Mouse (Mus musculus): Measurements from ENCODE around the gene Syt16. TPM values are rescaled to one million over a fixed set of nuclear protein-coding genes. Genes with fewer than 3 reads are reported as not detected.

Syt16 gene
- polyA plus RNA-seq, 1 experiment from 2014 or later, result 0.04 TPM

DNA sequence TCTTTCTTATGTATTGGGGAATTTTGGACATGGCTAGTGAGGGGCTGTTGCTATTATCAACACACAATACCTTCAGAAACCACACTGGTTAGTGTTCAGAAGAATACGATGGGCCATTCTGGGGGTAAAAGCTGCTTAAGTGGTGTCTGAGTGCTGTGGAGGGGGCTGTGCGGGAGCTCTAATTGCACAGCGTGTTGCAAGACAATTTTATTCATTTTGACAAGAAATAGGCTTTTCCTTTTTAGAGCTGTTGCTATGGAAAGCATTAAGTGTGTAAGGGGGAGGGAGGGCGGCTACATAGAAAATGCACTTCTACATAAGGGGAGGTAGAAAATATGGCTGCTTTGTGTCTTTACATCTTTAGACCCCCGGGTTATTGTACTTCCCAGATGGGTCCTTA, 25.8 kb downstream of the Syt16 start:
- Histone ChIP-seq H3K27me3 (replicated peaks; ENCODE audit: insufficient read depth, low read length) (no peaks in the 10 kb centered on the region), H3K4me2 (replicated peaks; ENCODE audit: low read depth, low read length) (no peak overlapping the region), H3K36me3 (ENCODE audit: insufficient read depth, low read length) (no peaks in the 10 kb centered on the region), H3K4me3 (ENCODE audit: low read depth, low read length) (no peak overlapping the region), H3K27ac (ENCODE audit: low read length) (no peak overlapping the region), H3K9me3 (ENCODE audit: low read length) (no peaks in the 10 kb centered on the region), H3K4me1 (ENCODE audit: insufficient read depth, low read depth, low read length) (no peaks in the 10 kb centered on the region), H3K9ac (replicated peaks; ENCODE audit: low read depth) (no peak overlapping the region)
- DNase-seq (ENCODE audit: low spot score) (no peak), ATAC-seq (no peak)
- WGBS, result 72% methylated on average over 5 of the region's 5 CpGs
- TF ChIP-seq CTCF (IDR thresholded peaks at IDR 0.05), result no peak
- TF ChIP-seq EP300 (IDR thresholded peaks at IDR 0.05), result no peak

DNA sequence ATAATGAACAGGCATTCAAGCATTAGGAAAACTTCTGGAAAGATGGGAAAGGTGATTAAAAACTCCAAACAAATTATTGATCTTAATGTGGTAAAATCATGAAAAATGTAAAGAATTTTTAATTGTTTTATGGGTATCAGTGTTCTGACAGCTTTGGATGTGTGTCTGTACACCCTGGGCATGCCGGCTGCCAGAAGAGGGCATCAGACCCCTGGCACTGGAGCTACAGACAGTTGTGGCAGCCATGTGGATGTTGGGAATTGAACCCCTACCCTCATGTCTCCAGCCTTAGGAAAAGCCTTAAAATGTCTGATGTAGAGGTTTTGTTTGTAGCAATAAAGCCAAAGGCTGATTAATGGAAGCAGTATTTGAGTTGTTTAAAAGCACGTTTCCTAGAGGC, 27.5 kb downstream of the Syt16 start:
- Histone ChIP-seq H3K9me3 (ENCODE audit: low read length) (no peaks in the 10 kb centered on the region), H3K4me2 (replicated peaks; ENCODE audit: low read depth, low read length) (no peak overlapping the region), H3K27ac (ENCODE audit: low read length) (no peak overlapping the region), H3K36me3 (ENCODE audit: insufficient read depth, low read length) (no peaks in the 10 kb centered on the region), H3K27me3 (replicated peaks; ENCODE audit: insufficient read depth, low read length) (no peaks in the 10 kb centered on the region), H3K4me1 (ENCODE audit: insufficient read depth, low read depth, low read length) (no peaks in the 10 kb centered on the region), H3K4me3 (ENCODE audit: low read depth, low read length) (no peak overlapping the region), H3K9ac (replicated peaks; ENCODE audit: low read depth) (no peak overlapping the region)
- WGBS, result 86% methylated on average over 2 of the region's 2 CpGs
- ATAC-seq (no peak), DNase-seq (ENCODE audit: low spot score) (no peak)
- TF ChIP-seq CTCF (IDR thresholded peaks at IDR 0.05) (no peak; the same call in 1 of the 2 replicates), EP300 (IDR thresholded peaks at IDR 0.05) (no peak)

DNA sequence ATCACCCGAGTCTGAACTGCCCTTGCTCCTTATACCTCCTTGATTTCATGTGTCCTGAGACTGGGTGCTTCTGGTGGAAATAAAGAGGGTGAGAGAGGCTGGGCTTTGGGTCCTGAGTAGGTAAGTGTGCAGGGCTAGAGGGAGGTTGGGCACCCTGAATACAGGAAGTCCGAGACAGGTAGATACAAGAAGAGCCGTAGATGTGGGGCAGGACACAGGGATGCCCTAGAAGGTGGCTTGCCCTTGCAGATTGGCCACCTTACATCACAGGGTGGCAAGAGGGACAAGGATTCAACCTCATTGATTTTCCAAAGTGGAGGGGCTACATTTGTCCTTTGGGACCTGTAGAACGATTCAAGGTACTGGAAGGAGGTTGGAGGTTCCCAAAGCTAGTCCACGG, 45.8 kb downstream of the Syt16 start:
- Histone ChIP-seq H3K27me3 (replicated peaks; ENCODE audit: insufficient read depth, low read length) (no peaks in the 10 kb centered on the region), H3K4me3 (ENCODE audit: low read depth, low read length) (no peak overlapping the region), H3K9me3 (ENCODE audit: low read length) (no peaks in the 10 kb centered on the region), H3K4me1 (ENCODE audit: insufficient read depth, low read depth, low read length) (no peaks in the 10 kb centered on the region), H3K9ac (replicated peaks; ENCODE audit: low read depth) (no peak overlapping the region), H3K27ac (ENCODE audit: low read length) (no peak overlapping the region), H3K36me3 (ENCODE audit: insufficient read depth, low read length) (no peaks in the 10 kb centered on the region), H3K4me2 (replicated peaks; ENCODE audit: low read depth, low read length) (no peak overlapping the region)
- no peak for ATAC-seq
- 87% methylated on average over 5 of the region's 5 CpGs for WGBS
- TF ChIP-seq CTCF (IDR thresholded peaks at IDR 0.05) (no peak), EP300 (IDR thresholded peaks at IDR 0.05) (no peak)
- DNase-seq (ENCODE audit: low spot score), result no peak

DNA sequence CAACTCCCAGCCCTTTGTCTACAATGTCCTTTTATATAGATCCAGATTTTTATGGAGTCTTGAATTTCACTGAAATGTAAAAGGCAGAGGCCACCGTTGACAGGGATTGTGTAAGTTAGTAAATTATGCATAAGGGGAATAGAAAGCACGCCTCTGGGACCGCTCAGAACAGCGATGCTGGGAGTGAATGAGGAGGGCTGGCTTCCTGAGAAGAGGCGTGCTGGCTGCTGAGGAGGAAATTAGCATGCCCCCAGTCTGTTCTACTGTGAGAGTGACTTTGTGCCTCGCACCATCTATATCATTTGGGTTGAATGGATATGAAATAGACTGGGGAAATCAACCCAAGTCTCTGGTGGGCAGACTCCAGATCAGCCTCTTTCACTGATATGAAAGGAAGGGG, 46.3 kb downstream of the Syt16 start:
- Histone ChIP-seq H3K4me3 (ENCODE audit: low read depth, low read length) (no peak overlapping the region), H3K36me3 (ENCODE audit: insufficient read depth, low read length) (no peaks in the 10 kb centered on the region), H3K4me2 (replicated peaks; ENCODE audit: low read depth, low read length) (no peak overlapping the region), H3K9me3 (ENCODE audit: low read length) (no peaks in the 10 kb centered on the region), H3K4me1 (ENCODE audit: insufficient read depth, low read depth, low read length) (no peaks in the 10 kb centered on the region), H3K27me3 (replicated peaks; ENCODE audit: insufficient read depth, low read length) (no peaks in the 10 kb centered on the region), H3K27ac (ENCODE audit: low read length) (no peak overlapping the region), H3K9ac (replicated peaks; ENCODE audit: low read depth) (no peak overlapping the region)
- ATAC-seq, result no peak
- TF ChIP-seq CTCF (IDR thresholded peaks at IDR 0.05) (no peak), EP300 (IDR thresholded peaks at IDR 0.05) (no peak)
- 62% methylated on average over 6 of the region's 6 CpGs for WGBS
- DNase-seq (ENCODE audit: low spot score), result no peak

DNA sequence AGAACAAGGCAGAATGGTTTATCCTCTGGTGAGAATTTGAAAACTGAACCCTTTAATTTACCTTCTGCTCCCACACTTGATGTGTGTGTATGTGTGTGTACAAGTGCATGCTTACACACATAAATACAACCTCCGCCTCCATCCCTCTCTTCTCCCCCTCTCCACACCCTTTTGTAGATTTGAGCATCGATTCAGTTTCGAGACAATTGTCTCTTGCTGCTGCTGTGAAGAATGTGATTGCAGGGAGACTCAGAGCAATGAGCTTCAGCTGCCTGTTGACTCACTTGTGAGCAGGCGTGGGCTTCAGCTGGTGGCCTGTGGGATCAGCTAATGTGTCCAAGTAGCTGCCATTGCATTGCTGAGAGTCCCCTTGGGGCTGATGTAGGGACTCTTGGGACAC, 46.8 kb downstream of the Syt16 start:
- Histone ChIP-seq H3K27me3 (replicated peaks; ENCODE audit: insufficient read depth, low read length) (no peaks in the 10 kb centered on the region), H3K9ac (replicated peaks; ENCODE audit: low read depth) (no peak overlapping the region), H3K4me3 (ENCODE audit: low read depth, low read length) (no peak overlapping the region), H3K27ac (ENCODE audit: low read length) (no peak overlapping the region), H3K4me1 (ENCODE audit: insufficient read depth, low read depth, low read length) (no peaks in the 10 kb centered on the region), H3K9me3 (ENCODE audit: low read length) (no peaks in the 10 kb centered on the region), H3K36me3 (ENCODE audit: insufficient read depth, low read length) (no peaks in the 10 kb centered on the region), H3K4me2 (replicated peaks; ENCODE audit: low read depth, low read length) (no peak overlapping the region)
- TF ChIP-seq EP300 (IDR thresholded peaks at IDR 0.05) (no peak), CTCF (IDR thresholded peaks at IDR 0.05) (no peak)
- no peak for DNase-seq (ENCODE audit: low spot score)
- no peak for ATAC-seq
- 78% methylated on average over 4 of the region's 4 CpGs for WGBS

DNA sequence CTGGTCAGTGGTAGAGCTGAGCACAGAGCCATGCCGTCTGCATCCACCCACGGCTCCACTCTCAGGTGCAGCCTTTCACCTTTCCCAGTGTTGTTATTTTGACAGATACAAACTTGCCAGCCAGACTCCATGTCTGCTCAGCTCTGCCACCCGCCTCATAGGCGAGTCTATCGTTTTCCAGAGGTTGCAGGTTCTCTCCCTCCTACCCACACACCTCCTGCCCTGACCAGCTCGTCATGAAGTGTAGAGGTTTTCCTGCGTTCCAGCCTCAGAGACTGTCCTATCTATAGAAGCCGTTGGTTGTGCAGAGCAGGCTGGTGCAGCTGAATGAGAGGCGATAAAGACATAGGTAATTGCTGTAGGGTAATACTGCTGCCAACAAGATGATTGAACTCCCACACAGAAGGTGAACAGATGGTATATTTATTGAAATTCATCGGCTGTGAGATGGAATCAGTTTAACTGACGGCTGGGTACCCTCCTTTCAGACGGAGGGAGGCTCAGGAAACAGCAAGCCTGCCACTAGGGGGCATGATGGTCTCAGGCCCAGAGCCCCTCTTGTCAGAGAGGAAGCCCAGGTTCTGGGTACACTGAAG, 58.0 kb downstream of the Syt16 start:
- Histone ChIP-seq H3K27ac (ENCODE audit: low read length) (no peak overlapping the region), H3K27me3 (replicated peaks; ENCODE audit: insufficient read depth, low read length) (no peaks in the 10 kb centered on the region), H3K4me3 (ENCODE audit: low read depth, low read length) (no peak overlapping the region), H3K4me2 (replicated peaks; ENCODE audit: low read depth, low read length) (no peak overlapping the region), H3K36me3 (ENCODE audit: insufficient read depth, low read length) (no peaks in the 10 kb centered on the region), H3K9me3 (ENCODE audit: low read length) (no peaks in the 10 kb centered on the region), H3K4me1 (ENCODE audit: insufficient read depth, low read depth, low read length) (no peaks in the 10 kb centered on the region), H3K9ac (replicated peaks; ENCODE audit: low read depth) (no peak overlapping the region)
- WGBS, result 46% methylated on average over 12 of the region's 12 CpGs
- DNase-seq (ENCODE audit: low spot score) (peak; percentile 22), ATAC-seq (no peak)
- TF ChIP-seq EP300 (IDR thresholded peaks at IDR 0.05) (no peak), CTCF (IDR thresholded peaks at IDR 0.05) (peak; percentile 76)

DNA sequence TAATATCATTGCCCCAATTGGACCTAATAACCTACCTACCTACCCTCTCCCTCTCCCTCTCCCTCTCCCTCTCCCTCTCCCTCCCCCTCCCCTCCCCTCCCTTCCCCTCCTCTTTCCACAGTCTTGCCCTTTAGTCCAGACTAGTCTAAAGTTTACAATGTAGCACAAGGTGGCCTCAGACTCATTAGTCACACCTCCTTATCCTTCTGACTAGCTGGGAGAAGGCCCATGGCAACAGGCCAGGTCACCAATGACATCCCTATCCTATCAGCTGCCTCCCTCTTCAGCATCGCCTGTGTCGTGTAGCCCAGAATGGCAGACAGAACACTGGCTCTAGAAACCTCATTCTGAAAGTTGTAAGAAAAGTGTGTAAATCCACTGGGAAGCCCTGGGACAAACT, 58.7 kb downstream of the Syt16 start:
- Histone ChIP-seq H3K4me2 (replicated peaks; ENCODE audit: low read depth, low read length) (no peak overlapping the region), H3K4me1 (ENCODE audit: insufficient read depth, low read depth, low read length) (no peaks in the 10 kb centered on the region), H3K27ac (ENCODE audit: low read length) (no peak overlapping the region), H3K9me3 (ENCODE audit: low read length) (no peaks in the 10 kb centered on the region), H3K9ac (replicated peaks; ENCODE audit: low read depth) (no peak overlapping the region), H3K36me3 (ENCODE audit: insufficient read depth, low read length) (no peaks in the 10 kb centered on the region), H3K4me3 (ENCODE audit: low read depth, low read length) (no peak overlapping the region), H3K27me3 (replicated peaks; ENCODE audit: insufficient read depth, low read length) (no peaks in the 10 kb centered on the region)
- 34% methylated on average over 2 of the region's 2 CpGs for WGBS
- ATAC-seq (no peak), DNase-seq (ENCODE audit: low spot score) (no peak)
- TF ChIP-seq CTCF (IDR thresholded peaks at IDR 0.05), result no peak
- TF ChIP-seq EP300 (IDR thresholded peaks at IDR 0.05), result no peak

All from lung, postnatal 0 days (tissue).